Mouse (Mus musculus): ENCODE results near the gene Ttc3.

DNA sequence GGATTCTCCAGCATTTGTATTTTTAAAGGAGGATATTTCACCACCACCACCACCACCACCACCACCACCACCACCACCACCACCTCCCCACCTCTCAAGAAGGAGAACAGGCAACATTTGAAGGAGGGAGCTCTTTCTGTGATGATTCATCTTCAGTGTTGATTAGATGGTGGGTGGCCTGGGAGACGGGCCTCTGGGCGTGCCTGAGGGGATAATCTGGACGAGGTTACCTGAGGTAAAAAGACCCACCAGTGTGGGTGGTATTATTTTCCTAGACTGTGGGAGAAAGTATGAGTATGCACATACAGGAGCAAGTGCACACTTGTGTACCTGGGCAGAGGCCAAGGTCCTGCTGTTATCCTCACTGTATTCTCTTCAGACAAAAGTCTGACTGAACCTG lies 93.6 kb downstream of the Ttc3 start:
- TF ChIP-seq CTCF (IDR thresholded peaks at IDR 0.05; ENCODE audit: low read depth) (no peak), EP300 (IDR thresholded peaks at IDR 0.05; ENCODE audit: low read depth) (no peak)
